Mouse (Mus musculus) limb, embryonic 14.5 days (tissue): ENCODE results near the gene Brd7. TPM values are rescaled to one million over a fixed set of nuclear protein-coding genes. Genes with fewer than 3 reads are reported as not detected.

Experiments used
- ATAC-seq: fragments of 200-750 bp; cut with Nextera tagmentation; 2 replicates; pipeline ENCODE4 v1.8.0; 2017; ENCODE audit warnings: low read depth, moderate number of reproducible peaks, moderate TSS enrichment; ENCODE audit not compliant: low FRiP score
- DNase-seq: peaks from one replicate; pipeline ENCODE4 v3.0.0-alpha.2; 2015; ENCODE audit warnings: low spot score
- H3K27ac ChIP-seq: fragments of 300-500 bp; sonication (generic); replicated peaks from 2 replicates; pipeline ENCODE4 v1.5.1; 2014; ENCODE audit warnings: low read depth, mild to moderate bottlenecking, low read length, moderate library complexity, mixed read lengths
- H3K27me3 ChIP-seq: fragments of 300-500 bp; sonication (generic); 2 replicates; pipeline ENCODE4 v1.6.1; 2014; ENCODE audit warnings: low read length, mixed read lengths; ENCODE audit not compliant: control insufficient read depth, insufficient read depth
- H3K36me3 ChIP-seq: fragments of 300-500 bp; sonication (generic); 2 replicates; pipeline ENCODE4 v1.6.1; 2014; ENCODE audit warnings: mild to moderate bottlenecking, low read length, moderate library complexity, mixed read lengths; ENCODE audit not compliant: control insufficient read depth, insufficient read depth
- H3K4me1 ChIP-seq: fragments of 300-500 bp; sonication (generic); 2 replicates; pipeline ENCODE4 v1.6.1; 2014; ENCODE audit warnings: antibody characterized with exemption, low read length, mixed read lengths; ENCODE audit not compliant: control insufficient read depth, insufficient read depth
- H3K4me2 ChIP-seq: fragments of 300-500 bp; sonication (generic); replicated peaks from 2 replicates; pipeline ENCODE4 v1.6.1; 2014; ENCODE audit warnings: low read depth, mild to moderate bottlenecking, low read length, moderate library complexity; ENCODE audit not compliant: severe bottlenecking
- H3K4me3 ChIP-seq: fragments of 300-500 bp; sonication (generic); replicated peaks from 2 replicates; pipeline ENCODE4 v1.5.1; 2014; ENCODE audit warnings: low read length
- H3K9ac ChIP-seq: fragments of 300-500 bp; sonication (generic); 2 replicates; pipeline ENCODE4 v1.6.1; 2014; ENCODE audit warnings: mild to moderate bottlenecking, low read depth, low read length, moderate library complexity; ENCODE audit not compliant: severe bottlenecking
- H3K9me3 ChIP-seq: fragments of 300-500 bp; sonication (generic); 2 replicates; pipeline ENCODE4 v1.6.1; 2016; ENCODE audit warnings: low read length; ENCODE audit not compliant: control insufficient read depth
- POLR2A ChIP-seq: fragments of 200-500 bp; IDR thresholded peaks from 2 replicates; pipeline ENCODE4 v1.8.0; 2012; ENCODE audit warnings: inconsistent platforms, mild to moderate bottlenecking, moderate library complexity, borderline replicate concordance; ENCODE audit not compliant: insufficient read depth, insufficient read length; ENCODE audit errors: extremely low read depth
- WGBS: fragments of 180-500 bp; shearing (Covaris S2); extraction: QIAGEN DNeasy Blood & Tissue Kit; methylation state at CpG from one replicate; pipeline ENCODE4 v1.1.7; 2014; 5-methylcytosine and 5-hydroxymethylcytosine counted together
- polyA plus RNA-seq, 2 experiments: library from polyadenylated mRNA; depleted of rRNA in 1 of 2; stranded (reverse) in 1 of 2; unstranded in 1 of 2; fragments of >200 nt; fragmentation: Nextera tagmentation in 1 of 2; extraction: Ambion mirVana in 1 of 2; gene quantifications; 2 replicates each; pipeline versions ENCODE4 v1.2.1 to v1.2.3; 2012 to 2014

Brd7 gene
- polyA plus RNA-seq (2012; rRNA removed): 51.2 and 73.6 TPM in 2 replicates
- 77.7 and 81.9 TPM in 2 replicates for polyA plus RNA-seq (2014; fragmentation: Nextera tagmentation; extraction: Ambion mirVana)

- Histone ChIP-seq H3K4me1 (peaks cover 9% of the 10 kb centered on the region), H3K27ac (peak within 1 kb of the TSS; percentile 88), H3K9me3 (no peaks in the 10 kb centered on the region), H3K4me3 (peak within 1 kb of the TSS; percentile 96), H3K9ac (peak within 1 kb of the TSS; percentile 99), H3K36me3 (peaks cover 25% of the 10 kb centered on the region), H3K27me3 (no peaks in the 10 kb centered on the region), H3K4me2 (peak within 1 kb of the TSS; percentile 87)
- WGBS: under 1% methylated on average over 57 of the region's 91 CpGs
- peak; percentile 66 for DNase-seq
- peak; percentile 88 for ATAC-seq
- no peak for TF ChIP-seq POLR2A
Observed at GRCm38 (mm10) chr8:88361708-88362428, at the start of gene Brd7. Gene Brd7 (minus strand): TSS chr8:88362194.

DNA sequence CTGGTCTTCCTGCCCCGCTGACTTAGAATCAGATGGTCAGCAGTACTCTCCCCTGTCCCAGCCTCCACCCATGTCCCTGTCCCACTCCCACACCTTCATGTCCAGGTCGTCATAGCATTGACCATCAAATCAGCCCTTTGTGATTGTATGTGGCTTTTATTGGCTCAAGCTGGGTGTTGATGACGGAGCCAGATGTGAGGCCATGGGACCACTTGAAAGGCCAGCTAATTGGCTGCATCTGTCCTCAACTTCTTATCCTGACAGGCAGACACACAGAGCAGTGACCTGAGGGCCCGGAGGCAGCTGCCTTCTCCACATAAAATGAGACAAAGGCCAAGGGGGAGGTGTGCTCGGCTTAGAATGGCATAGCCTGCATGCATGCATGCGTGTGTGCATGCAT is 49.5 kb upstream of the Brd7 start:
- 21% methylated on average over 6 of the region's 6 CpGs for WGBS
- no peak for DNase-seq

GRCm38 (mm10) chr8:88409401-88409940 is 47.5 kb upstream of the Brd7 start:
- TF ChIP-seq POLR2A: no peak
- Histone ChIP-seq H3K4me2 (no peak overlapping the region), H3K9ac (no peak overlapping the region), H3K27me3 (no peaks in the 10 kb centered on the region), H3K27ac (no peak overlapping the region), H3K4me3 (no peak overlapping the region), H3K9me3 (peaks cover 4% of the 10 kb centered on the region; the same call in 1 of the 2 replicates), H3K36me3 (no peaks in the 10 kb centered on the region), H3K4me1 (peaks cover 4% of the 10 kb centered on the region; the same call in 1 of the 2 replicates)
- DNase-seq (no peak), ATAC-seq (no peak)
- WGBS: 43% methylated on average over 11 of the region's 11 CpGs

More for the DNA sequence above, 49.5 kb upstream of the Brd7 start:
- H3K9me3 ChIP-seq: peaks cover 1% of the 10 kb centered on the region; the same call in 1 of the 2 replicates
- H3K4me2 ChIP-seq: no peak overlapping the region
- H3K36me3 ChIP-seq: no peaks in the 10 kb centered on the region
- H3K9ac ChIP-seq: no peak overlapping the region
- TF ChIP-seq POLR2A: no peak
- no peak overlapping the region for H3K4me3 ChIP-seq
- no peaks in the 10 kb centered on the region for H3K27me3 ChIP-seq
- peaks cover 4% of the 10 kb centered on the region; the same call in 1 of the 2 replicates for H3K4me1 ChIP-seq
- H3K27ac ChIP-seq: no peak overlapping the region
- no peak for ATAC-seq

DNA sequence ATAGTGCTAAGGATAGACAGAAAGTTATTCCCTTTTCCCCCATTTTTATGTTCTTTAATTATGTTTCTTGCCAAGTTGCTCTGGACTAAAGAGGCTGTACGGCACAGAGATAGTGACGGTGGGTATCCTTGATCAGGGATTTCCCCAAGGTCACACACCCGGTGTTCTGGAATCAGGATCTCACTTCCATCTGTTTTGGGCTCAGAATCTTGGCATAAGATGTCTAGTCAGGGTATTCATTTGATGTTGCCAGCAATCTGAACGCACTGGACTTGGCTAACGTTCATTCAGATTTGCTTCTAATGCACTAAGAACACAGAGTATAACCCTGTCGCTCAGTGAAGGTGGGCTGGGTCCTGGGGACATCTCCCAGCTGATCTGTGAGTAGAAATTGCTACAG is 45.7 kb upstream of the Brd7 start:
- no peak for ATAC-seq
- no peak for DNase-seq
- Histone ChIP-seq H3K9ac (no peak overlapping the region), H3K4me1 (peaks cover 4% of the 10 kb centered on the region; the same call in 1 of the 2 replicates), H3K4me2 (no peak overlapping the region), H3K27me3 (no peaks in the 10 kb centered on the region), H3K9me3 (peaks cover 4% of the 10 kb centered on the region; the same call in 1 of the 2 replicates), H3K36me3 (no peaks in the 10 kb centered on the region), H3K4me3 (no peak overlapping the region), H3K27ac (no peak overlapping the region)
- TF ChIP-seq POLR2A: no peak
- 90% methylated on average over 6 of the region's 6 CpGs for WGBS

GRCm38 (mm10) chr8:88398060-88398459 is 36.1 kb upstream of the Brd7 start:
- H3K9me3 ChIP-seq: no peaks in the 10 kb centered on the region
- H3K4me2 ChIP-seq: no peak overlapping the region
- H3K27me3 ChIP-seq: no peaks in the 10 kb centered on the region
- WGBS: 81% methylated on average over 4 of the region's 4 CpGs
- ATAC-seq (no peak), DNase-seq (no peak)
- no peaks in the 10 kb centered on the region for H3K36me3 ChIP-seq
- H3K4me3 ChIP-seq: no peak overlapping the region
- H3K4me1 ChIP-seq: 0 out of 2 replicates have a peak, but pooled peaks cover 2% of the 10 kb centered on the region
- TF ChIP-seq POLR2A: no peak
- H3K27ac ChIP-seq: no peak overlapping the region
- H3K9ac ChIP-seq: no peak overlapping the region
